Comparison of ENCODE assay signal across 8 mouse cellular contexts in the genomic region with DNA sequence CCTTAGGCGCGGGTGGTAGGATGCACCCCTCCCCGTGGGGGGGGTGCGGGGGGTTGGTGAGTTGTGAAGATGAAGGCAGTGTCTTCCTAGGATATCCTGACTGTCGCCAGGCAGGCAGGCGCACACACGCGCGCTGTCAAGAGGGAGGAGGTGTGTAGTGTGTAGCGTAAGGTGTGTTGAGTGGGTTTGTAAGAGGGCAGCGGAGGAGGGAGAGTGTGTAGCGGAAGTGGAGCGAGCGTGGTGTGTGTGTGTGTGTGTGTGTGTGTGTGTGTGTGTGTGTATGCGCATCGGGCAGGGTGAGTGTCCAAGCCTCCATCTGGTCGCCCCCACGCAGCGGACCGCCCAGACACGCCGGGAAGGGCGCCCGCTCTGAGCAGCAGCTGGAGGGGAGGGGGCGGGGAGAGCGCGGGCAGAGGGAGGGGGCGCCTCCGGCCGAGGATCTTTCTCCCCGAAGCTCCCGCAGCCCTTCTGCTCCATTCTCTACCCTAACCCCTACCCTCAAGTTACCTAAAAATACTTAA. TPM values are rescaled to one million over a fixed set of nuclear protein-coding genes. Genes with fewer than 3 reads are reported as not detected.
DNase-seq lines count a peak whose midpoint lies in the region; ATAC-seq and TF ChIP-seq lines count a peak whose summit lies in the region.

No protein-coding gene starts in this region.

- peaks cover 9% of the 10 kb centered on the region; the same call in 1 of the 2 replicates for H3K4me1 ChIP-seq in cerebellum, adult 2 months (ENCODE audit: control insufficient read depth, insufficient read depth, low read length)
- H3K4me1 ChIP-seq in intestine, embryonic 14.5 days (replicated peaks; ENCODE audit: control insufficient read depth, insufficient read depth, low read length), result peaks cover 25% of the 10 kb centered on the region
- peaks cover 45% of the 10 kb centered on the region for H3K4me1 ChIP-seq in liver, embryonic 12.5 days
- H3K4me1 ChIP-seq in stomach, embryonic 14.5 days (ENCODE audit: control insufficient read depth, insufficient read depth, low read length), result peaks cover 9% of the 10 kb centered on the region; the same call in 1 of the 2 replicates

- no peaks in the 10 kb centered on the region for H3K9me3 ChIP-seq in intestine, embryonic 14.5 days (ENCODE audit: control insufficient read depth, low read length)
- H3K9me3 ChIP-seq in liver, embryonic 12.5 days (replicated peaks), result no peaks in the 10 kb centered on the region
- H3K9me3 ChIP-seq in stomach, embryonic 14.5 days (ENCODE audit: control insufficient read depth, low read depth, low read length), result no peaks in the 10 kb centered on the region

- TF ChIP-seq CTCF in cerebellum, adult 2 months (IDR thresholded peaks at IDR 0.05; ENCODE audit: borderline replicate concordance, insufficient read depth, low read depth, low read length), result no peak

- peak overlapping the region; percentile 56 for H3K4me3 ChIP-seq in cerebellum, adult 2 months (replicated peaks; ENCODE audit: insufficient read depth, low read depth, low read length)
- peak overlapping the region; percentile 70 for H3K4me3 ChIP-seq in intestine, embryonic 14.5 days (ENCODE audit: low read depth, low read length)
- peak overlapping the region; percentile 72 for H3K4me3 ChIP-seq in liver, embryonic 12.5 days
- peak overlapping the region; percentile 47 for H3K4me3 ChIP-seq in stomach, embryonic 14.5 days (ENCODE audit: low read depth, low read length)

- WGBS in cerebellum, adult 2 months, result 1% methylated on average over 27 of the region's 32 CpGs
- under 1% methylated on average over 23 of the region's 32 CpGs for WGBS in intestine, embryonic 14.5 days
- WGBS in liver, embryonic 12.5 days (ENCODE audit: insufficient replicate concordance), result under 1% methylated on average over 23 of the region's 32 CpGs
- WGBS in stomach, embryonic 14.5 days, result under 1% methylated on average over 25 of the region's 32 CpGs

- H3K27me3 ChIP-seq in cerebellum, adult 2 months (ENCODE audit: control insufficient read depth, insufficient read depth, low read length), result peaks cover 5% of the 10 kb centered on the region; the same call in 1 of the 2 replicates
- peaks cover 85% of the 10 kb centered on the region for H3K27me3 ChIP-seq in intestine, embryonic 14.5 days (replicated peaks; ENCODE audit: control insufficient read depth, insufficient read depth, low read length)
- peaks cover 100% of the 10 kb centered on the region for H3K27me3 ChIP-seq in liver, embryonic 12.5 days (replicated peaks)
- H3K27me3 ChIP-seq in stomach, embryonic 14.5 days (ENCODE audit: control insufficient read depth, insufficient read depth, low read length), result peaks cover 41% of the 10 kb centered on the region

- no peak overlapping the region for H3K27ac ChIP-seq in cerebellum, adult 2 months (ENCODE audit: insufficient read depth, low read length)
- H3K27ac ChIP-seq in intestine, embryonic 14.5 days (ENCODE audit: low read depth), result peak overlapping the region; percentile 64; the same call in 1 of the 2 replicates
- no peak overlapping the region for H3K27ac ChIP-seq in liver, embryonic 12.5 days
- no peak overlapping the region for H3K27ac ChIP-seq in stomach, embryonic 14.5 days (ENCODE audit: low read length)

- H3K9ac ChIP-seq in intestine, embryonic 14.5 days (ENCODE audit: low read length), result peak overlapping the region; percentile 43
- peak overlapping the region; percentile 68 for H3K9ac ChIP-seq in liver, embryonic 12.5 days
- H3K9ac ChIP-seq in stomach, embryonic 14.5 days (replicated peaks; ENCODE audit: low read depth, low read length), result peak overlapping the region; percentile 10; the same call in 1 of the 2 replicates

- TF ChIP-seq POLR2A in cerebellum, adult 2 months (IDR thresholded peaks at IDR 0.05; ENCODE audit: borderline replicate concordance, insufficient read depth, low read length), result no peak

- no peaks in the 10 kb centered on the region for H3K36me3 ChIP-seq in intestine, embryonic 14.5 days (ENCODE audit: control insufficient read depth, insufficient read depth, low read length)
- no peaks in the 10 kb centered on the region for H3K36me3 ChIP-seq in liver, embryonic 12.5 days
- no peaks in the 10 kb centered on the region for H3K36me3 ChIP-seq in stomach, embryonic 14.5 days (ENCODE audit: control insufficient read depth, insufficient read depth, low read length)

- peak overlapping the region; percentile 96 for H3K4me2 ChIP-seq in intestine, embryonic 14.5 days (ENCODE audit: low read length)
- H3K4me2 ChIP-seq in liver, embryonic 12.5 days, result peak overlapping the region; percentile 94
- peak overlapping the region; percentile 94 for H3K4me2 ChIP-seq in stomach, embryonic 14.5 days (replicated peaks; ENCODE audit: low read depth, low read length)

- ATAC-seq in intestine, embryonic 14.5 days (replicated peaks; ENCODE audit: low FRiP score, low TSS enrichment, low read depth), result peak; percentile 10
- peak; percentile 2; the same call in 1 of the 2 replicates for ATAC-seq in liver, embryonic 12.5 days
- 0 out of 2 replicates have a peak, but pooled peaks have one; percentile 14 for ATAC-seq in monocyte, adult 5-6 weeks (replicated peaks; ENCODE audit: insufficient number of reproducible peaks, low FRiP score, low TSS enrichment, poor library complexity, severe bottlenecking)
- ATAC-seq in stomach, embryonic 14.5 days (ENCODE audit: insufficient number of reproducible peaks, insufficient read depth, low FRiP score, low read depth), result peak; percentile 50; the same call in 1 of the 2 replicates

- DNase-seq in heart, adult 11 months, result peak; percentile 96
- no peak for DNase-seq in heart, adult 8-10 months (ENCODE audit: low spot score)
- peak; percentile 34 to 35 for DNase-seq in cerebellum, adult 2 months
- peak; percentile 63 for DNase-seq in gastrocnemius, postnatal 10 days
- peak; percentile 64 for DNase-seq in intestine, embryonic 14.5 days (ENCODE audit: low spot score)

RNA-seq across cellular contexts. Expression of gene Egr2, which starts 1.4 kb away (rescaled TPM):
- total RNA-seq in heart, adult 8-10 months (2022), result under 1 TPM; 0.19 to 0.98 (median 0.59) TPM
- 0.07 and 0.21 TPM in 2 replicates for polyA plus RNA-seq in cerebellum, adult 2 months (2012; rRNA removed)
- total RNA-seq in gastrocnemius, postnatal 10 days (2021), result 1 to 10 TPM; 4.2 to 4.3 TPM
- 0.22 TPM in 1 of 2 replicates, not detected in the other for polyA plus RNA-seq in intestine, embryonic 14.5 days (2014; fragmentation: Nextera tagmentation; extraction: Ambion mirVana)
- polyA plus RNA-seq in liver, embryonic 12.5 days (2016; fragmentation: Nextera tagmentation; extraction: Ambion mirVana), result 0.11 TPM in 1 of 2 replicates, not detected in the other
- 5.2 to 9.9 TPM (median 9.1 TPM) in 3 replicates for total RNA-seq in monocyte, adult 5-6 weeks (2017)
- 0.22 and 0.33 TPM in 2 replicates for polyA plus RNA-seq in stomach, embryonic 14.5 days (2014; fragmentation: Nextera tagmentation; extraction: Ambion mirVana)

RNA-seq across cellular contexts. Expression of gene Ado, which starts 12.1 kb away (rescaled TPM):
- total RNA-seq in heart, adult 8-10 months (2022), result 10 to 100 TPM; 15.7 to 18.4 (median 17.0) TPM
- 38.2 and 39.3 TPM in 2 replicates for polyA plus RNA-seq in cerebellum, adult 2 months (2012; rRNA removed)
- 10 to 100 TPM; 19.1 to 19.6 TPM for total RNA-seq in gastrocnemius, postnatal 10 days (2021)
- 63.7 and 69.8 TPM in 2 replicates for polyA plus RNA-seq in intestine, embryonic 14.5 days (2014; fragmentation: Nextera tagmentation; extraction: Ambion mirVana)
- 26.0 and 27.2 TPM in 2 replicates for polyA plus RNA-seq in liver, embryonic 12.5 days (2016; fragmentation: Nextera tagmentation; extraction: Ambion mirVana)
- 9.8 to 11.6 TPM (median 11.4 TPM) in 3 replicates for total RNA-seq in monocyte, adult 5-6 weeks (2017)
- polyA plus RNA-seq in stomach, embryonic 14.5 days (2014; fragmentation: Nextera tagmentation; extraction: Ambion mirVana), result 67.0 and 70.7 TPM in 2 replicates

Comparison
In these comparisons a context has a peak if more than half of its experiments do, and no peak if none do; other contexts are left out.
1. H3K9ac ChIP-seq: peak in every context shown above with its lines; median percentile 68 in liver, embryonic 12.5 days; 43 in intestine, embryonic 14.5 days; 10 in stomach, embryonic 14.5 days.